Mouse (Mus musculus) hindbrain, embryonic 12.5 days (tissue): ENCODE measurements around the gene Pknox1. TPM values are rescaled to one million over a fixed set of nuclear protein-coding genes. Genes with fewer than 3 reads are reported as not detected.

Experiments used
- ATAC-seq: fragments of 200-750 bp; cut with Nextera tagmentation; 2 replicates; pipeline ENCODE4 v1.8.0; 2017; ENCODE audit warnings: moderate TSS enrichment; ENCODE audit not compliant: low FRiP score
- H3K27ac ChIP-seq: fragments of 300-500 bp; sonication (generic); 2 replicates; pipeline ENCODE4 v1.5.1; 2016; ENCODE audit warnings: mild to moderate bottlenecking
- H3K27me3 ChIP-seq: fragments of 300-500 bp; sonication (generic); 2 replicates; pipeline ENCODE4 v1.6.1; 2016; ENCODE audit warnings: mild to moderate bottlenecking
- H3K36me3 ChIP-seq: fragments of 300-500 bp; sonication (generic); 2 replicates; pipeline ENCODE4 v1.6.1; 2016; ENCODE audit warnings: mild to moderate bottlenecking
- H3K4me1 ChIP-seq: fragments of 300-500 bp; sonication (generic); 2 replicates; pipeline ENCODE4 v1.6.1; 2016
- H3K4me2 ChIP-seq: fragments of 300-500 bp; sonication (generic); replicated peaks from 2 replicates; pipeline ENCODE4 v1.6.1; 2016; ENCODE audit warnings: mild to moderate bottlenecking
- H3K4me3 ChIP-seq: fragments of 300-500 bp; sonication (generic); 2 replicates; pipeline ENCODE4 v1.5.1; 2016; ENCODE audit warnings: mild to moderate bottlenecking
- H3K9ac ChIP-seq: fragments of 300-500 bp; sonication (generic); 2 replicates; pipeline ENCODE4 v1.6.1; 2016; ENCODE audit warnings: mild to moderate bottlenecking, moderate library complexity
- H3K9me3 ChIP-seq: fragments of 300-500 bp; sonication (generic); replicated peaks from 2 replicates; pipeline ENCODE4 v1.6.1; 2016; ENCODE audit warnings: mild to moderate bottlenecking
- WGBS: fragments of 180-500 bp; shearing (Covaris S2); methylation state at CpG from one replicate; pipeline ENCODE4 v1.1.7; 2016; 5-methylcytosine and 5-hydroxymethylcytosine counted together
- polyA plus RNA-seq: library from polyadenylated mRNA; unstranded; fragments of >200 nt; fragmentation: Nextera tagmentation; extraction: Ambion mirVana; gene quantifications from 2 replicates; pipeline ENCODE4 v1.2.1, GENCODE M21; 2016

Gene Pknox1
- polyA plus RNA-seq, 1 experiment from 2014 or later = 39.8 TPM

- ATAC-seq = no peak
- Histone ChIP-seq H3K9ac (no peak overlapping the region), H3K27me3 (no peaks in the 10 kb centered on the region), H3K9me3 (no peaks in the 10 kb centered on the region), H3K4me2 (no peak overlapping the region), H3K4me3 (no peak overlapping the region), H3K27ac (no peak overlapping the region), H3K36me3 (no peaks in the 10 kb centered on the region), H3K4me1 (peaks cover 24% of the 10 kb centered on the region)
- WGBS = 86% methylated on average over 11 of the region's 11 CpGs
Measured at GRCm38 (mm10) chr17:31559021-31559789, 5.3 kb upstream of the Pknox1 start.

- WGBS = 22% methylated on average over 12 of the region's 12 CpGs
Measured at GRCm38 (mm10) chr17:31563632-31564014, 911 bp upstream of the Pknox1 start.

DNA sequence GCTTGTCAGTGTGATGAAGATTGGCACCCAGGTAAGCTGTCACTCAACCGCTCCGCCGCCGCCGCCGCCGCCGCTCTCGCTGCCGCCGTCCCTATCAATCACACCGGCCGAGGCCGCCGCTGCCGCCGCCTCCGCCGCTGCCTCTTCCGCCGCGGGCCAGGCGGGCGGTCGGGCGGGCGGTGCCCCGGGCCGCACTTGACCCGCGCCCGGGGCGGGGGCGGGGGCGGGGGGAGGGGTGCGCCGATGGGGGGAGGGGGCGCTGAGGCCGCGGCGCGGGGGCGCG lies 265 bp downstream of the Pknox1 start:
- ATAC-seq = no peak
- H3K4me2 ChIP-seq = peak overlapping the region; percentile 83
- peak overlapping the region; percentile 84 for H3K9ac ChIP-seq
- H3K4me1 ChIP-seq = peaks cover 35% of the 10 kb centered on the region
- no peaks in the 10 kb centered on the region for H3K27me3 ChIP-seq
- peak overlapping the region; percentile 60 for H3K4me3 ChIP-seq
- no peaks in the 10 kb centered on the region for H3K9me3 ChIP-seq
- H3K27ac ChIP-seq = peak overlapping the region; percentile 99
- 0% methylated on average over 15 of the region's 44 CpGs for WGBS
- H3K36me3 ChIP-seq = no peaks in the 10 kb centered on the region

More at GRCm38 (mm10) chr17:31563632-31564014, 911 bp upstream of the Pknox1 start:
- no peaks in the 10 kb centered on the region for H3K36me3 ChIP-seq
- H3K27me3 ChIP-seq = no peaks in the 10 kb centered on the region
- peak overlapping the region; percentile 87 for H3K27ac ChIP-seq
- H3K4me1 ChIP-seq = peaks cover 31% of the 10 kb centered on the region
- H3K4me2 ChIP-seq = peak overlapping the region; percentile 83
- H3K9me3 ChIP-seq = no peaks in the 10 kb centered on the region
- H3K4me3 ChIP-seq = peak overlapping the region; percentile 60
- 0 out of 2 replicates have a peak, but pooled peaks have one; percentile 10 for ATAC-seq
- peak overlapping the region; percentile 60 for H3K9ac ChIP-seq

- peak; percentile 36 for ATAC-seq
- peak overlapping the region; percentile 83 for H3K4me2 ChIP-seq
Measured at GRCm38 (mm10) chr17:31565141-31566056, 865 bp downstream of the Pknox1 start.

GRCm38 (mm10) chr17:31566276-31566675 lies 1.7 kb downstream of the Pknox1 start:
- Histone ChIP-seq H3K9ac (peak overlapping the region; percentile 84), H3K27ac (no peak overlapping the region), H3K36me3 (no peaks in the 10 kb centered on the region), H3K4me3 (peak overlapping the region; percentile 60), H3K27me3 (no peaks in the 10 kb centered on the region), H3K4me1 (peaks cover 35% of the 10 kb centered on the region), H3K9me3 (no peaks in the 10 kb centered on the region), H3K4me2 (peak overlapping the region; percentile 83)
- WGBS = 71% methylated on average over 6 of the region's 6 CpGs
- ATAC-seq = no peak

More at GRCm38 (mm10) chr17:31565141-31566056, 865 bp downstream of the Pknox1 start:
- Histone ChIP-seq H3K27me3 (no peaks in the 10 kb centered on the region), H3K36me3 (no peaks in the 10 kb centered on the region), H3K4me1 (peaks cover 35% of the 10 kb centered on the region), H3K9ac (peak overlapping the region; percentile 84), H3K4me3 (peak overlapping the region; percentile 60), H3K9me3 (no peaks in the 10 kb centered on the region), H3K27ac (peak overlapping the region; percentile 99)
- under 1% methylated on average over 73 of the region's 88 CpGs for WGBS

- ATAC-seq = no peak
- peaks cover 30% of the 10 kb centered on the region for H3K4me1 ChIP-seq
- H3K27me3 ChIP-seq = no peaks in the 10 kb centered on the region
- no peak overlapping the region for H3K4me3 ChIP-seq
- H3K27ac ChIP-seq = no peak overlapping the region
- 97% methylated on average over 1 of the region's 1 CpGs for whole genome bisulfite sequencing
- H3K36me3 ChIP-seq = no peaks in the 10 kb centered on the region
- no peak overlapping the region for H3K9ac ChIP-seq
- no peak overlapping the region for H3K4me2 ChIP-seq
- H3K9me3 ChIP-seq = no peaks in the 10 kb centered on the region
Measured at GRCm38 (mm10) chr17:31569756-31570155, 5.2 kb downstream of the Pknox1 start.

DNA sequence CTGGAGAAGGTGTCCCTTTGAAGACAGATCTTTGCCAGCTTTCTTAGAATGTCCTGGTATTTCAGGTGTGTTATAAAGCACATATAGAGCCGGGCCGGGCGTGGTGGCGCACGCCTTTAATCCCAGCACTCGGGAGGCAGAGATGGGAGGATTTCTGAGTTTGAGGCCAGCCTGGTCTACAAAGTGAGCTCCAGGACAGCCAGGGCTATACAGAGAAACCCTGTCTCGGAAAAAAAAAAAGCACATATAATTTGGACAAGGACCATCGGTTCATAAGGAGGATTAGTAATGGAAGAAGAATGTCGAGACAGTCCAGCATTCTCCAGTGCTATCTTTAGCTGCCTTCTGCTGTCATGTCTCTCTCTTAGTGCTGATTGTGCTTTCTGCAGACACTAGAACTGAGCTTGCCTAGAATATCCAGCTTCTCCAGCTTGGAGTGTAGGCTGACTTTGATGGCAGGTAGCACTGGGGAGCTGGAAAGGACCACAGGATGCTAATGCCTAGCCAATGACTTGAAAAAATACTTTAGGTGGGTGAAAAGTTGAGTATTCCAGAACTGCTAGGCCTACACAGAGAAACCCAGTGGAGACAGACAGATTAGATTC lies 5.9 kb downstream of the Pknox1 start:
- Histone ChIP-seq H3K4me3 (no peak overlapping the region), H3K4me1 (peaks cover 30% of the 10 kb centered on the region), H3K9ac (no peak overlapping the region), H3K9me3 (no peaks in the 10 kb centered on the region), H3K27me3 (no peaks in the 10 kb centered on the region), H3K27ac (no peak overlapping the region), H3K36me3 (no peaks in the 10 kb centered on the region), H3K4me2 (no peak overlapping the region)
- WGBS = 89% methylated on average over 9 of the region's 9 CpGs
- no peak for ATAC-seq

GRCm38 (mm10) chr17:31571689-31572088 lies 7.2 kb downstream of the Pknox1 start:
- Histone ChIP-seq H3K27ac (no peak overlapping the region), H3K4me3 (no peak overlapping the region), H3K36me3 (0 out of 2 replicates have a peak, but pooled peaks cover 3% of the 10 kb centered on the region), H3K4me1 (peaks cover 20% of the 10 kb centered on the region), H3K9me3 (no peaks in the 10 kb centered on the region), H3K4me2 (no peak overlapping the region), H3K27me3 (no peaks in the 10 kb centered on the region), H3K9ac (no peak overlapping the region)
- no peak for ATAC-seq
- WGBS = 89% methylated on average over 5 of the region's 5 CpGs

DNA sequence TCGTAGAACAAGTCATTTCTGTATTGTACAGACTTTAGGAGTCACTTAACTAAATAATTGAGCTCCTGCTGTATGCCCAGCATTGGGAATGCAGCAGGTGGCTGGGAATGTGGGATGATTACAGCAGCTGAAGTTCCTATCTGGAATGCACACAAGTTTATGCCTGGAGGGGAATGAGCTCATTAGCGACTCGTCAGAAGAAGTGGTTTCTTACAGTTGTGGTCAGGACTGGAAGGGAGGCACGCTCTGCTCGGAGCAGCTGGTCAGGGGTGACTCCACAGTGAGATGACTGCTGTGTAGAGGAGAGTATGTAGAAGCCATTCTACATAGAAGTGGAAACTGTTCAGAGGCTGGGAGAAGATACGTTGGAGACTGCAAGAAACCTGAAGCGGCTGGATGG lies 10.1 kb downstream of the Pknox1 start:
- WGBS = 90% methylated on average over 7 of the region's 7 CpGs

GRCm38 (mm10) chr17:31576394-31577175 lies 12.1 kb downstream of the Pknox1 start:
- no peak overlapping the region for H3K27ac ChIP-seq
- H3K27me3 ChIP-seq = no peaks in the 10 kb centered on the region
- WGBS = 89% methylated on average over 10 of the region's 10 CpGs
- H3K4me3 ChIP-seq = no peak overlapping the region
- no peaks in the 10 kb centered on the region for H3K9me3 ChIP-seq
- no peak overlapping the region for H3K4me2 ChIP-seq
- ATAC-seq = no peak
- H3K36me3 ChIP-seq = 0 out of 2 replicates have a peak, but pooled peaks cover 3% of the 10 kb centered on the region
- H3K9ac ChIP-seq = no peak overlapping the region
- peaks cover 16% of the 10 kb centered on the region for H3K4me1 ChIP-seq

More for the DNA sequence above, 10.1 kb downstream of the Pknox1 start:
- no peaks in the 10 kb centered on the region for H3K27me3 ChIP-seq
- H3K4me1 ChIP-seq = no peaks in the 10 kb centered on the region
- no peak overlapping the region for H3K27ac ChIP-seq
- no peaks in the 10 kb centered on the region for H3K9me3 ChIP-seq
- H3K9ac ChIP-seq = no peak overlapping the region
- ATAC-seq = no peak
- H3K36me3 ChIP-seq = 0 out of 2 replicates have a peak, but pooled peaks cover 3% of the 10 kb centered on the region
- H3K4me3 ChIP-seq = no peak overlapping the region
- no peak overlapping the region for H3K4me2 ChIP-seq

DNA sequence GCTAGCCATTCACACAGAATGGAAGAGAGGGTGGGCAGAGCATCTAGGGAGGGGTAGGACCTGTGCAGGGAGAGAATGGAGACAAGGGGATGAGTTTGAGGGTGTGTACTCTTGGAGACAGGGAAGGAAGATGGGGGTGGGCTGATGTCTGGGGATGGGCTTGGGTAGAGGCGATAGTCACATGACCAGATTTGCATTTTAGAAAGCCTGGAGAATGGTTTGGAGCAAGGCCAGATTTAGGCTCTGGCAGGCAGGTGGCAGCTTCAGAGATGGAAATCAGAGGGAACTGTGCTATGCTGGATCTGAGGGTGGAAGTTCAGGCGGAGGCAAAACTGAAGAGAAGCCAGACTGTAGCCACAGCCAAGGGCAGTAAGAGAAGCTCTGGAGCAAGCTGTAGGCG lies 15.8 kb downstream of the Pknox1 start:
- Histone ChIP-seq H3K4me2 (no peak overlapping the region), H3K27me3 (no peaks in the 10 kb centered on the region), H3K4me1 (peaks cover 16% of the 10 kb centered on the region), H3K9me3 (no peaks in the 10 kb centered on the region), H3K4me3 (no peak overlapping the region), H3K27ac (peak overlapping the region; percentile 40), H3K9ac (no peak overlapping the region), H3K36me3 (peaks cover 15% of the 10 kb centered on the region; the same call in 1 of the 2 replicates)
- ATAC-seq = peak; percentile 67
- 58% methylated on average over 3 of the region's 3 CpGs for WGBS
